Mouse (Mus musculus): Measurements from ENCODE around the gene Paqr9.
A peak's percentile ranks its signal among the peaks of the same experiment; 100 is the strongest.

Paqr9 gene

DNA sequence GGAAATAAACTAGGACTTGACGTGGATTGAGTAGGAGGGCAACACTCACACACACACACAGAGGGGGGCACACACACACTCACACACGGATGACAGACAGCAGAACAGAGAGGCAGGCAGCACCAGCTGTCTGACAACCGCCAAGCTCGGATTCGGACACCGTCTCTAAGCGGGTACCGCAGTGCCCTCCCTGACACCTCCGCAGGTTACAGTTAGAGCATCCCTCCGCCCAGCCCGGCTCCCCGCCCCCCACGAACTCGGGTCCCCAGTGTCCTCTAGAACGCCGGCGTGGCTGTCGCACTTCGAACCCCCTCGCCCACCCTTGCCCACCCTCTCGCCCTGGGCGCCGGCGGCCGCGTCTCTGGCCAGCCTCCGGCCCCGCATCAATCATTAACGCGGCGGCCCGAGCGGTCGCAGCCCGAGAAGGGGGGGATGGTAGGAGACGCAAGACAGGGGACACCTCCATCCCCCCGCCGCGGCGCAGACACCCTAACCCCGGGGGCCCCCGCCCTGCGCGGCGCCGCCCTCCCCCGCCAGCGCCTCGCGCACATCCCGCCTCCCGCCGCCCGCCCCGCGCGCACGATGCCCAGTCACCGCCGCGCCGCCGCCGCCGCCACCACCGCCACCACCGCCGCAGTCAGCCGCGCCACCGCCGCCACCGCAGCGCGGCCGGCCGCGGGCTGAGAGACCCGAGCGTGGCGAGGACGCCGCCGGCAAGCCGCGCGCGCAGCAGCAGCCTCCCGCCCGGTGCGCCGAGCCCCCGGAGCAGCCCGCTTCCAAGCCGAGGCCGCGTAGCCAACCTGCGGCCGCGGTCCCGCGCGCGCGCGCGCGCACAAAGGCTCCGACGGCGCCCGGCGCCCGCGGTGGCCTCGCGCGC lies at the start of gene Paqr9:
TSS of gene Paqr9 (plus strand) at position 599 of the 877 bp plus-strand sequence.
- no peak for DNase-seq

DNA sequence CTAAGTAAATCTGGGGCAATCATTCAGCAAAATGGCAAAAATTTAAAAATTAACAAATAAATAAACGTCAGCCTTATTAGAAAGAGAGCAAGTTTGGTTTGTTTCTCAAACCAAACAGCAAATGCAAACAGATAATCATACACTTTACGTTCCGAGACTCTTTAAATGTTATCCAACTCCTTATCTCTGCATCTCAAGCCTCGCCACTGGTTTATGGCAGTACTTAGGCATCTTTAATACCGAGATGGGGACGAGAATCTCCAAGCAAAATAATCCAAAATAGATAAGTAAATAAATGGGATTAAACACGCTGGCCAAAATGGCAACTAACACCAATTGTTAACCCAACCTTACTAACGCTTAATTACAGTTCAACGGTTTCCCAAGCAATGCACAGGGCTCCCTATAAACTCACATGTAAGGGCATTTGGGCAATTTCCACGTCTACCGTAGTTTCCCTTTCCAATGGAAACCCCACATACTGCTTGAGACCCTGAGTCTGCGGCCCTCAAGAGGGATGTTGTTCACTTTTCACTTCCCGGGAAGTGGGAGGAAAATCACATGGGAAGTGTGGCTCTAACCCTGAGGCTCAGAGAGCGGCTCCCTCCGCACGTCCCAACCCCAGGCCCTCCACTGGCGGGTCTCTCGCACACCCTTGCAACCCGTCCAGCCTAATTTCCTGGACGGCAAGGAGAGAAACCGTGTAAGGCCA lies 48.6 kb upstream of the Paqr9 start:
- DNase-seq, result no peak

GRCm38 (mm10) chr9:95511472-95512330 lies 47.8 kb upstream of the Paqr9 start, which contains the start of gene U2surp:
Gene U2surp (minus strand): TSS chr9:95511996.
- peak; percentile 98 for DNase-seq

DNA sequence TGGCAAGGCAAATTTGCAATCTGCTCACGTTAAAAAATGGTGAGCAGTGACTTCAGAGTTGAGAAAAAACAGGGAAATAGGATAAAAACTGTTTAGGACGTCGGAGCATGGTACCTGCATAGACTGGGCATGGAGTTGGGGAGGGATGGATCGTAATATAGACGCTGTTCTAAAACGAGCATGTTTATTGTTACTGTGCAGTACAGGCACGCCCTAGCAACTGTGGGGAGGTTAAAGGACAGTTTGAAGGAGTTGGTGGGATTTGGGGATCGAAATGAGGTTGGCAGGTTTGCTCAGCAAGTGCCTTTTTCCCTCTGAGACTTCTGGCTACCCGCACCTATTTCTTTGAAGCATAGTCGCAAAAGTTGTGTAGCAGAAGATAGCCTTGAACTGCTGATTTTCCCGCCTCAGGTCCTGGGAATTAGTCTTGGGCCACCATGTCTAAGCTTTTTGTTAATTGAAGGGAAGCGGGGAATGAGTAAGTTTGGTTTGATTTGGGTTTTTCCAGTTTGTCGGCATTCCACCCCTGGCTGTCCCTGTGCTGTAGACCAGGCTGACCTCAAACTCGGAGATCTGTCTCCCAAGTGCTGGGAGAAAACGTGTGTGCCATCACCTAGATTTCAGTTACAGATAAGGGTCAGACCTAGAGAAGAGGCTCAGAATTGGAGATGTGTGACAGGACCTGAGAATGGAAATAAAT lies 47.0 kb upstream of the Paqr9 start:
- DNase-seq, result peak; percentile 1

DNA sequence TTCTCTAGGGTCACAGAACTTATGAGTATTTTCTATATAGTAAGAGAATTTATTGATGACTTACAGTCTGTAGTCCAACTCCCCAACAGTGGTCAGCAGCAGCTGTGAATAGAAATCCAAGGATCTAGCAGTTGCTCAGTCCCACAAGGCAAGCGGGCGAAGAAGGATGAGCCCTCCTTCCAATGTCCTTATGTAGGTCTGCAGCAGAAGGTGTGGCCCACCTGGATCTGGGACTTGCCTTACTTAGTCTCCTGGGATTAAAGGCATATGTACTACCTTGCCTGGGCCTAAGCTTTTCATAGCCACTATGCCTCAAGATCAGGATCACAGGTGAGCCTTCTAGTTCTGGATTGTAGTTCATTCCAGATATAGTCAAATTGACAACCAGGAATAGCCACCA lies 45.7 kb upstream of the Paqr9 start:
- no peak for DNase-seq

- DNase-seq, result peak; percentile 39
Observed at GRCm38 (mm10) chr9:95514361-95514760, 45.1 kb upstream of the Paqr9 start.

GRCm38 (mm10) chr9:95520563-95520962 lies 38.9 kb upstream of the Paqr9 start:
- no peak for DNase-seq

- no peak for DNase-seq
Observed at GRCm38 (mm10) chr9:95521031-95521430, 38.4 kb upstream of the Paqr9 start.

- peak; percentile 4 for DNase-seq
Observed at GRCm38 (mm10) chr9:95521566-95521965, 37.9 kb upstream of the Paqr9 start.

DNA sequence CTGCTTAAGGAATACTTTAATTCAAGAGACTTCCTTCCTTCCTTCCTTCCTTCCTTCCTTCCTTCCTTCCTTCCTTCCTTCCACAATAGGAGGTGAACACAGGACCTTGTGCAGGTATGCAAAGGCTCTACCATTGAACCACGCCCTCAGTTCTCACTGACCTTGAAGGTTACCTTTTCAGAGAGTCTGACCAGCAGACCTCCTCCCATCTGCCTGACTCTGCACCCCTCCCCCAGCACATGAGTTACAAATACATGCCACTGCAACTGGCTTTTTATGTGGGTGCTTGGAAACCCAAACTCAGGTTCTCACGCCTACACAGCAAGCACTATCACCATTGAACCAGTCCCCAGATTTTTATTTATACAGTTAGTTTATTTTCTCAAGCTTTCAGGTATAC lies 36.9 kb upstream of the Paqr9 start:
- no peak for DNase-seq

DNA sequence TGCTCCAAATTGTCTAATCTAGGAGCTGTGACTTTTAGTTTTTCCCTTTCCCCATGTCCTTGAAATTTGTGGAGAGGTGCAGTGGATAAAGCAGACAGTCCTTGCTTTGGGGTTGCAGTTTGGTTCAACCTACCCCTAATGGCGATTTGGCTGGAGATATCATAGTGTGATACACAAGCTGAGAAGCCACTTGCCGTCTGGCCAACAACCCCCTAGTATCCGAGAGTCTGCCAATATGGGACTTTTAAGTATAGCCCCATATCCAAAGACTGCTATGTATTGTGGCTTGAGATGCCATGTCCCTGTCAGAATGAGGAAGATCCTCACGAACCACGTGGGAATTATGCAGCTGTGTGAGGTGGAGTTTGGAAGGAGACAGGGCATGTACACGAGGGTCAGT lies 34.1 kb upstream of the Paqr9 start:
- DNase-seq, result no peak

DNA sequence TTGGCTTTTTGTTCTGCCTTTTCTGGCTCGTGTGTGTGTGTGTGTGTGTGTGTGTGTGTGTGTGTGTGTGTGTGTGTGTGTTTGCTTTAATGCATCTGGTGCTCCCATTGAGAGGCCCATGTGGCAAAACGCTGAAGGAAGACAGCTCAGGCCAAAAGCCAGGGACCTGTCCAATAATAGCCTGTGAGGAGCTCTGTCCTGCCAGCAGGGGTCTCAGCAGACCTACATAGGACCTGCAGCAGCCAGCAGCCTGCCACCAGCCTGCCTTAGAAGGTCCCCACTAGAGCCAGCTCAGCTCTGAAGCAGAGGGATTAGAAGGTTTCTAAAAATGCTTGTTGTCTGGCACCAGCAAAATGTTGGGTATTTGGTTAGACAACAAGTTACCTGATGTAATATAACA lies 33.5 kb upstream of the Paqr9 start:
- DNase-seq, result no peak

GRCm38 (mm10) chr9:95527676-95528075 lies 31.8 kb upstream of the Paqr9 start:
- DNase-seq, result no peak

DNA sequence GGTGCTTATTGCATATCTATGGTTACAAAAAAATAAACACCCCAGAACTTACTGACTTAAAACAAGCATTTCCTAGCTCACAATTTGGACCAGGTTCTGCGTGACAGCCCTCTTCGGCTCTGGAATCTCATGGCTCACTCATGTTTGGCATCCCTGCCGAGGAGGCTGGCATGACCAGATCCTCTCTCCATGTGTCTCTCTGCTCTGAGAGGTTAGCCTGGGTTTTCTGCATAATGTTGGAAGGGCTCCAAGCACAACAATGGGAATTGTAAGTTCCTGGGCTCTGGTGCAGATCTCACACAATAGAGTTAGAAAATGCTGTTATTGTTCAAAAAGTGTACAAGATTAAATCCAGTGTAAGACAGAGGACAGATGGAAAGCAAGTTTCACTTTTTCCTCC lies 28.3 kb upstream of the Paqr9 start:
- no peak for DNase-seq

GRCm38 (mm10) chr9:95533817-95534216 lies 25.6 kb upstream of the Paqr9 start:
- no peak for DNase-seq

DNA sequence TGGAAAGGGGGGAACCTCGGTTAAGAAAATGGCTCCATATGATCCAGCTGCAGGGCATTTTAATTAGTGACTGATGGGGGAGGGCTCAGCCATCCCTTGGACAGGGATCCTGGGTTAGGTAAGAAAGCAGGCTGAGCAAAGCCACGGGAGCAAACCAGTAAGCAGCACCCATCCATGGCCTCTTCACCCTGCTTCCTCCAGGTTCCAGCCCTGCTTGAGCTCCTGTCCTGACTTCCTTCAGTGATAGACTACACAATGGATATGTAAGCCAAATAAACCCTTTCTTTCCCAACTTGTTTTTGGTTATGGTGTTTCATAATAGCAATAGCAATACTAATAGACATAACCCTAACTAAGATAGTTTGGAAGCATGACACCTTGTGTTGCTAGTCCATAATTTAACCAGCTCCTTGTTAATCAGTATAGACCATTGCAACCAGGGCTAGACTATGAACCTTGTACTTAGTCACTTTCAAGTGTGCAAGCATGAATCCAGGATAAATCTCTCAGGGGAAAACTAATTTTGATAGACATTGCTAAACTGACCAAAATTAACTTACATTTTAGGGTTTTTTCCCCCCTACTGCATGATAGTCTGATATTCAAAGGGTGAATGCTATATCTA lies 20.2 kb upstream of the Paqr9 start:
- no peak for DNase-seq

GRCm38 (mm10) chr9:95540487-95540886 lies 19.0 kb upstream of the Paqr9 start:
- DNase-seq, result peak; percentile 41

DNA sequence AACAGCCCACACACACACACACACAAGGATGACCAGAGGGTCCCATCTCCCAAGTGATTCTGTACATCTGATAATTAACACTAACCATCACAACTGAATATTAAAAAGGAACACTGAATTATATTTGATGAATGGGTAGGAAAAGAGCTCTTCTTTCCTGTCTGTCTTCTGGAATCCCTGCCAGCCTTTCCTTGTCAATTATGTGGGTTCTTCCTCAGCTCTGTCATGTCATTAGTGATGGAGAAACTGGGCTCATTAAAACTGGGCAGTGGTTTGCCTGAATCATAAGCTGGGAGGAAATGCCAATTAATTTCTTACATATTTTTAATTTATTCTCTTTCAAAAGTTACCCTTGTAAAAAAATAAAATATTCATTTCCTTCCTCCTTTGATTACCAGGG lies 18.2 kb upstream of the Paqr9 start:
- no peak for DNase-seq

GRCm38 (mm10) chr9:95541650-95542432 lies 17.6 kb upstream of the Paqr9 start:
- DNase-seq, result no peak

DNA sequence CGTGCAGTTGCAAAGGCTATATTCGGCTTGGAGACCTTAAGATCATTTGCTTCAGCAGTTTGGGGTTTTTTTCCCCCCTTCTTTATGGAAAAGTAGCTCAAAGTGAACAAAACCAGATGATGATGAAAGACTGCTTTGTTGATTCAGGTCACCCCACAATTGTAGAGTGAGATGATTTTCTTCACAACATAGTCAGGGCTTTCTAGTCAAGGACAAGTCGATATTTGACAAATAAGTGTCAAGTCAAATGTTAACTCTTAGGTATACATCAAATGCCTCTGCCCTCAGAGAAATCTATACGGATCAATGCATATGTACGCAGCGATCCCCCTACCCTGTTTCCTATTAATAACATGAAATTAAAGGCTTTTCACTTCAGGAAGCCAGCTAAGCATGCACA lies 17.0 kb upstream of the Paqr9 start:
- DNase-seq, result no peak

DNA sequence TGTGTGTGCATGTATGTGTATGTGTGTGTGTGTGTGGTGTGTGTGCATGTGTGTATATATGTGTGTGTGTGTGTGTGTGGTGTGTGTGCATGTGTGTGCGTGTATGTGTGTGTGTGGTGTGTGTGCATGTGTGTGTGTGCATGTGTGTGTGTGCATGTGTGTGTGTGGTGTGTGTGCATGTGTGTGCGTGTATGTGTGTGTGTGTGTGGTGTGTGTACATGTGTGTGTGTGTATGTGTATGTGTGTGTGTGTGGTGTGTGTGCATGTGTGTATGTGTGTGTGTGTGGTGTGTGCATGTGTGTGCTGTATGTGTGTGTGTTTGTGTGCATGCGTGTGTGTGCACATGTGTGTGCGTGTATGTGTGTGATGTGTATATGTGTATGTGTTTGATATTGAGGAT lies 14.9 kb upstream of the Paqr9 start:
- no peak for DNase-seq
